Mouse (Mus musculus) kidney, postnatal 0 days (tissue): ENCODE data around the gene Ier2. TPM values are rescaled to one million over a fixed set of nuclear protein-coding genes. Genes with fewer than 3 reads are reported as not detected.

ENCODE experiments used
- ATAC-seq: fragments of 200-750 bp; cut with Nextera tagmentation; replicated peaks from 2 replicates; pipeline ENCODE4 v1.8.0; 2017; ENCODE audit warnings: low read depth, moderate number of reproducible peaks, moderate TSS enrichment, moderate library complexity; ENCODE audit not compliant: low FRiP score
- DNase-seq: peaks from one replicate; pipeline ENCODE4 v3.0.0-alpha.2; 2016; ENCODE audit warnings: low spot score
- H3K27ac ChIP-seq: fragments of 300-500 bp; sonication (generic); 2 replicates; pipeline ENCODE4 v1.5.1; 2014; ENCODE audit warnings: mild to moderate bottlenecking
- H3K27me3 ChIP-seq: fragments of 300-500 bp; sonication (generic); 2 replicates; pipeline ENCODE4 v1.6.1; 2014; ENCODE audit warnings: low read length, mixed read lengths; ENCODE audit not compliant: insufficient read depth
- H3K36me3 ChIP-seq: fragments of 300-500 bp; sonication (generic); 2 replicates; pipeline ENCODE4 v1.6.1; 2014; ENCODE audit warnings: low read length, mixed read lengths; ENCODE audit not compliant: insufficient read depth
- H3K4me1 ChIP-seq: fragments of 300-500 bp; sonication (generic); replicated peaks from 2 replicates; pipeline ENCODE4 v1.6.1; 2014; ENCODE audit warnings: antibody characterized with exemption, low read length, mixed read lengths; ENCODE audit not compliant: insufficient read depth
- H3K4me2 ChIP-seq: fragments of 300-500 bp; sonication (generic); 2 replicates; pipeline ENCODE4 v1.6.1; 2014; ENCODE audit warnings: mild to moderate bottlenecking, low read length, moderate library complexity, mixed read lengths
- H3K4me3 ChIP-seq: fragments of 300-500 bp; sonication (generic); replicated peaks from 2 replicates; pipeline ENCODE4 v1.5.1; 2014; ENCODE audit warnings: low read depth, low read length
- H3K9ac ChIP-seq: fragments of 300-500 bp; sonication (generic); 2 replicates; pipeline ENCODE4 v1.6.1; 2014; ENCODE audit warnings: low read depth, low read length
- H3K9me3 ChIP-seq: fragments of 300-500 bp; sonication (generic); replicated peaks from 2 replicates; pipeline ENCODE4 v1.6.1; 2016; ENCODE audit warnings: low read length, inconsistent platforms, mixed read lengths
- CTCF ChIP-seq: IDR thresholded peaks from 2 replicates; pipeline ENCODE4 v1.5.1; 2016; ENCODE audit warnings: antibody characterized with exemption, low read depth, mild to moderate bottlenecking, moderate library complexity
- WGBS: fragments of 180-500 bp; shearing (Covaris S2); extraction: QIAGEN DNeasy Blood & Tissue Kit; methylation state at CpG from one replicate; pipeline ENCODE4 v1.1.7; 2014; 5-methylcytosine and 5-hydroxymethylcytosine counted together
- polyA plus RNA-seq: library from polyadenylated mRNA; unstranded; fragments of >200 nt; fragmentation: Nextera tagmentation; extraction: Ambion mirVana; gene quantifications from 2 replicates; pipeline ENCODE4 v1.2.1, GENCODE M21; 2015

The Ier2 gene
- polyA plus RNA-seq, 1 experiment from 2014 or later, result 83.8 TPM

DNA sequence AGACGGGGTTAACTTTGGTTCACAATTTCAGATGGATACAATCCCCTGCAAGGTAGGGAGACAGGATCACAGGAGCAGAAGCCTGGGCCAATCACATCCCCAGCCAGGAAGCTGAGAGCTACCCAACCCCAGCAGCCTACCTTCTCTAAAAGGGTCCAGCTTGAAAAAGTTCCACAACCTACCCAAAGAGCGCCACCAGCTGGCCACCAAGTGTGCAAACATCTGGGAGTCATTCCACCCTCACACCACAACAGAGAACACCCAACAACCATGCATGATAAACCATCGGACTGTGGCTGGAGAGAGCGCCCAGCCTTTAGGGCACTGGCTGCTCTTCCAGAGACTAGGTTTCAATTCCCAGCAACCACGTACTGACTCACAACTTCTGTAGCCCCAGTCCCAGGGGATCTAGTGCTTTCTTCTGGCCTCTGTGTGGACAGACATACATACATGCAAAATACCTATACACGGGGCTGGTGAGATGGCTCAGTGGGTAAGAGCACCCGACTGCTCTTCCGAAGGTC is 41.5 kb downstream of the Ier2 start:
- WGBS, result 79% methylated on average over 8 of the region's 8 CpGs
- Histone ChIP-seq H3K9ac (no peak overlapping the region), H3K9me3 (no peaks in the 10 kb centered on the region), H3K27me3 (no peaks in the 10 kb centered on the region), H3K4me3 (no peak overlapping the region), H3K36me3 (no peaks in the 10 kb centered on the region), H3K4me1 (no peaks in the 10 kb centered on the region), H3K27ac (no peak overlapping the region), H3K4me2 (no peak overlapping the region)
- peak; percentile 13; the same call in 1 of the 2 replicates for TF ChIP-seq CTCF
- DNase-seq (no peak), ATAC-seq (no peak)

DNA sequence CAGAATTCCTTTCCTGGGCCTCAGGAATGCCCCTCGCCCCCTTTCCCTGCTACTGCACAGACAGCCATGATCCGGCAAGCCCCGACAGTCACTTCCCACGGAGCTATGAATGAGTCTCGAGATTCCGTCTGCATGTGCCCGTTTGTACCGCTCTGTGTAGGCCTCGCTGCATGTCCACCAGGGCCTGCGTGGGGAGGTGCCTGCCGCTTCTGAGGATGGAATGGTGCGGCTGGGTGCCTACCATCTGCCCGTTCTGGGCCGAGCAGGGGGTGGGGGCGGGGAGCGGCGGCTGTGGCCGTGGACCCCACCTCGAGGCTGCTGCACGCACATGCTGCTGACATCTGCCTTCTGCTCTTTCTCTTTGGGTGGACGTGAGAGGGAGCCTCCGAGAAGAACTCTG is 45.6 kb downstream of the Ier2 start:
- H3K4me2 ChIP-seq, result no peak overlapping the region
- no peak overlapping the region for H3K4me3 ChIP-seq
- no peaks in the 10 kb centered on the region for H3K4me1 ChIP-seq
- H3K36me3 ChIP-seq, result no peaks in the 10 kb centered on the region
- H3K9ac ChIP-seq, result no peak overlapping the region
- DNase-seq, result no peak
- no peak for ATAC-seq
- no peak overlapping the region for H3K27ac ChIP-seq
- TF ChIP-seq CTCF, result no peak
- H3K9me3 ChIP-seq, result no peaks in the 10 kb centered on the region
- H3K27me3 ChIP-seq, result no peaks in the 10 kb centered on the region
- WGBS, result 54% methylated on average over 22 of the region's 22 CpGs

DNA sequence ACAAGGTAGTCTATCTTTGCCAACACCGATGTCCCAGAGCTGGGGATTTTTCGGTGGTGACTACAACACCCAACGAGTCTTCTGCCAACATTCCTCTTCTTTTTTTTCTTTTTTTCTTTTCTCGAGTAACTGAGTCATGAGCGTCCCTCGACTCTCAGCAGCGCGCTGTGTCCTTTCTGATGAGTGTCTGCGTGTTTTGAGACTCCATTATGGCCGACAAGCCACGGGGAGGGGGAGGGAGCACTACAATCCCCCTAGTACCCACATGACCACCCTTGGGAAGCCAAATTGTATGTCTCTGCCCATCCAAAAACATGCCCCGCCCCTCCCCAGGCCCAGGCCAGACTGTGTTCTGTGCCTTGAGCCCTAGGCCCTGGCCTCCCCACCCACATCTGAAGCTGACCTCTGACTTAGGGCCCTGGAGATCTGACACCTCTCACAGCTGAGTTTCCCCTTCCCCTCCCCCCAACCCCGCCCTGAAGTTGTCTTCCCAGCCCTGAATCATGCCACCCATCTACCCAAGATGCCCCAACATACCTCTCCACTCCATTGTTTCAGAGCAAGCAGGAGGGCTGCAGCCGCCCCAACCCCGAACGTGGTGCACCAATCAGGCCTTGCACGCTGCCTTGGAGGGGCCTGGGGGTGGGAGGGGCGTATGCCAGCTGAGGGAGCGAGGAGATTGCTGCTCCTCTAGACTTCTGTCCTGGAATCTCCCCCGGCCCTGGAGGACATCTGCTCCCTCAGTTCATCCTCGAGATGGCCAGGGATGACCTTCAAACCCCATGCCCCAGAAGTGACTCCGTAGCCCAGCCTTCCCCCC is 46.8 kb downstream of the Ier2 start:
- no peak for TF ChIP-seq CTCF
- DNase-seq, result no peak
- no peak overlapping the region for H3K27ac ChIP-seq
- no peaks in the 10 kb centered on the region for H3K27me3 ChIP-seq
- ATAC-seq, result peak; percentile 21; the same call in 1 of the 2 replicates
- no peak overlapping the region for H3K4me2 ChIP-seq
- H3K36me3 ChIP-seq, result no peaks in the 10 kb centered on the region
- no peaks in the 10 kb centered on the region for H3K4me1 ChIP-seq
- H3K9ac ChIP-seq, result no peak overlapping the region
- H3K9me3 ChIP-seq, result no peaks in the 10 kb centered on the region
- no peak overlapping the region for H3K4me3 ChIP-seq
- WGBS, result 39% methylated on average over 22 of the region's 22 CpGs

DNA sequence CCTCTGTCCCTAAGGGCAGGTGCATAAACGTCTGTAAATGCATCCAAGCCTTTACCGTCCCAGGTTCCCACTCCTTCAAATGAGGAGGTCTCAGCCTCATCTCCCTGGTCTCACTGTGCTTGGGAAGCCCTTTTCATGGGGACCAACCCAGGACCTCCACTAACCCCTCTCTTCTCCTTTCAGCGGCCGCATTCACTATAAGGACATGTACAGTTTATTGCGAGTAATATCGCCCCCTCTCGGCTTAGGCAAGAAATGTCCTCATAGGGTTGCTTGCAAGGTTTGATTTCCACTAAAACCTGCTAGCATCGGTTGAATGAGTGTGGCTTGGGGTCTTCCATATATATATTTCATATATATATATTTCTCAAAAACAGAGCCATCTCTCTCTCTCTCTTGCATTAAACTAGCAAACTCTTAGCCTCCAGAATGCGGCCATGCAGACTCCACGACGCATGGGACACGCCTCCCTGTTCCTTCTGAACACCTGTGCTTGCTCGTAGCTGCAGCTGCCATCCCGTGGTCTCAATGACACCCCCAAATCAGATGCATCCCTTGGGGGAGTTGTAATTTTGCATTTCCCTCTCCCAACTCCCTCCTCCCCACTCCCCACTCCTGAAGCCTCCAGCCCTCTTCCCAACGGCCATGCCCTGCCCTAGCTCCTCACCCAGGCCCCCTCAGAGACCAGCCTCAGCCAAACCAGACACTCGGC is 48.0 kb downstream of the Ier2 start:
- H3K27ac ChIP-seq, result no peak overlapping the region
- no peaks in the 10 kb centered on the region for H3K9me3 ChIP-seq
- no peaks in the 10 kb centered on the region for H3K4me1 ChIP-seq
- H3K27me3 ChIP-seq, result no peaks in the 10 kb centered on the region
- H3K4me3 ChIP-seq, result no peak overlapping the region
- H3K36me3 ChIP-seq, result no peaks in the 10 kb centered on the region
- 41% methylated on average over 16 of the region's 16 CpGs for WGBS
- no peak overlapping the region for H3K9ac ChIP-seq
- TF ChIP-seq CTCF, result peak; percentile 66
- H3K4me2 ChIP-seq, result no peak overlapping the region
- no peak for ATAC-seq
- peak; percentile 61 for DNase-seq

Other genes starting within 250 kb of the Ier2 start
- 55.3 and 56.1 TPM in 2 replicates for gene Trmt1, start 23.5 kb upstream of the Ier2 start, polyA plus RNA-seq
- 15.9 and 16.1 TPM in 2 replicates for gene Nacc1, start 25.0 kb upstream of the Ier2 start, polyA plus RNA-seq
- 6.1 and 6.4 TPM in 2 replicates for gene Lyl1, start 38.6 kb upstream of the Ier2 start, polyA plus RNA-seq
- gene G430095P16Rik, start 60.2 kb upstream of the Ier2 start, polyA plus RNA-seq, result 1.9 and 2.5 TPM in 2 replicates
- 21.1 and 22.3 TPM in 2 replicates for gene Nfix, start 137.5 kb upstream of the Ier2 start, polyA plus RNA-seq
- 7.0 and 7.4 TPM in 2 replicates for gene Dand5, start 160.0 kb upstream of the Ier2 start, polyA plus RNA-seq
- gene Gadd45gip1, start 168.7 kb upstream of the Ier2 start, polyA plus RNA-seq, result 51.0 and 54.3 TPM in 2 replicates
- 97.1 and 98.9 TPM in 2 replicates for gene Rad23a, start 177.8 kb upstream of the Ier2 start, polyA plus RNA-seq
- 644 and 753 TPM in 2 replicates for gene Calr, start 184.1 kb upstream of the Ier2 start, polyA plus RNA-seq
- 68.2 and 74.7 TPM in 2 replicates for gene Farsa, start 194.1 kb upstream of the Ier2 start, polyA plus RNA-seq
- 43.0 and 45.7 TPM in 2 replicates for gene Syce2, start 209.3 kb upstream of the Ier2 start, polyA plus RNA-seq
- 59.2 and 67.6 TPM in 2 replicates for gene Gcdh, start 231.1 kb upstream of the Ier2 start, polyA plus RNA-seq
- gene Klf1, start 239.1 kb upstream of the Ier2 start, polyA plus RNA-seq, result 1.1 and 1.8 TPM in 2 replicates
- 12.3 and 13.2 TPM in 2 replicates for gene Dnase2a, start 245.7 kb upstream of the Ier2 start, polyA plus RNA-seq